Mouse (Mus musculus): ENCODE measurements around the gene Ralgapa2. TPM values are rescaled to one million over a fixed set of nuclear protein-coding genes. Genes with fewer than 3 reads are reported as not detected.

Gene Ralgapa2
- total RNA-seq, 2 experiments from 2014 or later = 32.1 to 32.7 TPM

DNA sequence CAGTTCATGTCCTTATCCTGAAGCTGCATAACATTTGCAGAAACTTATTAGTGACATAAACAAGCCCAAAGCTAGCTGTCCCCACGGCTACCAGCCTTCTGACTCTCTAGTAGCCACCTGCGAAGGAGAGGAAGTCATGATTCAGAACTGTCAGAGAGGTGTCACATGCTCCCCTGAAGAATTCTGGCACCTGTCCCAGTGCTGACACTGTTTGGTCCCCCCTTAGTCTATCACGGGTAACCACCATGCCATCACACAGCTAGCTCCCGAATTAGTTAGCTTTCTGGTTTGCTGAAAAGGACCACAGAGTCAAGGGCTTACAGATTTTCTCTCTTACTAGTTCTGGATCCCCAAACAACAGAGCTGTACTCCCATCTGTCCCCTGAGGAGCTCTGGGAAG lies 247.1 kb downstream of the Ralgapa2 start:
- DNase-seq = peak; percentile 46 to 48
- intact Hi-C loops (cut with DNase I) = no loop called here

DNA sequence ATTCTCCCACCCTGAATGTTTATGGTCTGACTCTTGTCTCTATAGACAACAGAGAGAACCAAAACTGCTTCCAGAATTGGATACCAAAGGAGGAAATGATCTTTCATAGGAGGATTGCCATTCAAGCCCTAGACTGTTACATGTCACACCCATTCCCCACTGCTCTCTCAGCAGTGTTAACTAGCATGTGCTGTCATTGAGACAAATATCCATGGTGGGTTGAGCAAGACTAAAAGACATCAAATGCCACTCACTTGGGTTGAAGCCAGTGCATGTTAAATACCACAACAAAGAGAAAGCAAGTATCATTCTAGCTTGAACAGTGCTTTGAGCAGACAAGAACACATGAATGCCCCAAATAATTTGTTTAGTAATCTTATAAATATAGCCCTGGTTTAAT lies 249.2 kb downstream of the Ralgapa2 start:
- DNase-seq = no peak
- intact Hi-C loops (cut with DNase I) = no loop called here

DNA sequence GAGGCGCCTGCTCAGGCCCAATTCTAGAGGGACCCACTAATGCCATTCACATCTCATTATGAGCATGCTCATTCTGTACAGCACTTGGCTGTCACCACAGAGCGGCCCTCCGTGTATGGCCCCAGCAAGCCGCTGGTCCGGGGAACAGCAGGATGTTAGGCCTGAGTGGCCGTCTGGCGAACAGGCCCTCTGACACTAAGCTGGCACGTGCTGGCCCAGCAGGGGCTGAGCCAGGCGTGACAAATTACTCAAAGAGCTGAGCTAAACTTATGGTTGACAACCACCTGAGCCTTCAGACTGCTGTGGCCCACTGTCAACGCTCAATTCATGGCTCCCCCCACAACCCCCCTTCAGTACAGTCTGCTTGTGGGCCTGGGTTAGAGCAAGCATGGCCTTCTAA lies 249.9 kb downstream of the Ralgapa2 start:
- no peak for DNase-seq
- intact Hi-C loops (cut with DNase I) = no loop called here

DNA sequence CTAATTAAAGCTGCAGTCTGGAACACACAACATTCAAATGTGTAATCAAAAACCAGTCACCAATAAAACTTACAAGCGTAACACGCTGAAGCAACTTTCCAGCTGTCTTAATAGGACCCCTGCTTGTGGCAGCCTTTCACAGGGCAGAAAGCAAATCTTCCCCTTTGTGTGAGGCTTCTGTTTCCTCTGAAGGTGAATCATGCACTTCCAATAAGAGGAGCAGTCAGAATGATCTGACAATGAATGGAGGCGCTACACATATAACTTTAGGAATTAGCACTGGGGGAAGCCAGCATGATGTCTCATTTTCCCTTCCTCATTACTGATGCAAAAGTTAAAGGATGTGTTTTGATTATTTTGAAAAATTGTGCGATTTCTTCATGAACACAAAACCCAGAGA lies 251.0 kb downstream of the Ralgapa2 start:
- DNase-seq = no peak
- intact Hi-C loops (cut with DNase I) = no loop called here

- DNase-seq = no peak
- intact Hi-C loops (cut with DNase I) = no loop called here
Observed at GRCm38 (mm10) chr2:146259787-146260560, 252.2 kb downstream of the Ralgapa2 start.

DNA sequence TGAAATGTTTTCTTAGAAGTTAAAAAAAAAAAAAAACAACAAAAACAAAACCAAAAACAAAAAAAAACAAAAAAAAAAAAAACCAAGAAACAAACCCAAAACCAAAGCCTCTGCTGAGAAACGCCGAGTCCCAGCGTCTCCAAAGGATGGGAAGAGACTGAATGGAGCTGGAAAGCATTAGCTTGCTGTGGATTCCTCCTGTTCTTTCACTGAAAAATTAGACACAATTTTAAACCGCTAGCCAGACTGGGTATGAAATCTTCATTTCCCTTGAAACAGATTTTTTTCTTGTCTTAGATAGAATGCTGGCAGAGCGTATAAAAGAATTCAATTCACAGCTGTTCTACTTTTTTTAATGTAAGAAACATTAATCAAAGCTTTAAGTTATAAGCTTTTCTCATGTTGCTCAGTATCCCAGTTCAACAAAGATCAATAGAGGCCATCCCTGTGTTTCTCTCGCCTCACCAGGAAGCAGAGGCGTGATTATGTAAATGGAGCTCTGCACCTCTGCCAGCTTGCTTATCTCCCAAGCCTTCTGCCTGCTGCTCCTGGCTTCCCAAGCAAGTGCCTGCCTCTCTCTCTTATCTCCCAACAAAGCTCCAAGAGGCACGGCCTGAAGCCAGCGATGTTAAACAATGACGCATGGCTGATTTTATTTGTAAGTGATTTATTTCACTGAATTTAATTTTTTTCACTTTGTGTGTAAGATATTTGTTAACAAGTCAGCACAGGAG lies 253.2 kb downstream of the Ralgapa2 start:
- intact Hi-C loops (cut with DNase I) = no loop called here
- DNase-seq = peak; percentile 49 to 52

DNA sequence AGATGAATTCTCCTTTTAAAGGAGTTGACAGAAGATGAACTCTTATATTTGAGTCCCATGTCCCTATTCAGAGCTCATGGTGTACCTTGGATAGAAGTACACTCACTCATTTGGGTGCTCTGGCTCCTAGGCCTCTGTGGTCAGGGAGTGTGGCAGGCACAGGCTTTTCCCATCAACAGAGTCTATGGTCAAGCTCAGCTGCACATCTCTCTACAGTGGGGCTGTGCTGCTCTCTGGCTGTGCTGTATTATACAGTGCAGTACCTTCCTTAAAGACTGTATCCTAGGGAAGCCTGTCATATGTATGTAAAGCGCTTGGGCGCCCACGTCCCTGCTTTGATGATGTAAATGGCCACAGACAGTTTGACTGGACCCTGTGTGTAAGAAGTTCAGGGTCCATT lies 254.5 kb downstream of the Ralgapa2 start:
- intact Hi-C loops (cut with DNase I) = loop anchor here (2.0 kb wide), 1 partner anchor 301 kb away; no protein-coding TSS in a partner anchor

GRCm38 (mm10) chr2:146257037-146257436 lies 255.1 kb downstream of the Ralgapa2 start:
- DNase-seq = peak; percentile 14 to 32
- intact Hi-C loops (cut with DNase I) = loop anchor here (2.0 kb wide), 1 partner anchor 300 kb away; no protein-coding TSS in a partner anchor

More for the DNA sequence above, 254.5 kb downstream of the Ralgapa2 start:
- DNase-seq = no peak

- intact Hi-C loops (cut with DNase I) = loop anchor here (2.0 kb wide), 1 partner anchor 300 kb away; no protein-coding TSS in a partner anchor
- peak; percentile 30 to 33 for DNase-seq
Observed at GRCm38 (mm10) chr2:146256321-146256875, 255.7 kb downstream of the Ralgapa2 start.

DNA sequence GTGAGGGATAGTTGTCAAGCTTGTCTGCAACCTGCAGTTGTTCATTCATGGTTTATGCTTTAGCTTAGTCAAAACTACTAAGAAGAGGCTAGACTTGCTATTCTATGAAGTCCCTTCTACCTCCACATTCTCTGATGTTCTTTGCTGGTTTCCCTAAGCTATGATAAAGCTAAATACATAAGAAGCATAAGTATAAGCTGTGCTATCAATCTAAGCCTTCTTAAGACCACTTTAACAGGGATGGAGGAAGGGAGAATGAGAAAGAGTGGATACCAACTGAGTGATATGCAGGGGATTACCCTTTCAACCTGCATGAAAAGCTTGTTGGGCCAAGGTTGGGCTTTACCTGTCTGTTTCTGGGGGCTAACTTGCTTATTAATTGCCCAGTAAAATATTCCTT lies 256.5 kb downstream of the Ralgapa2 start:
- intact Hi-C loops (cut with DNase I) = loop anchor here (2.0 kb wide), 1 partner anchor 299 kb away; no protein-coding TSS in a partner anchor
- DNase-seq = no peak

DNA sequence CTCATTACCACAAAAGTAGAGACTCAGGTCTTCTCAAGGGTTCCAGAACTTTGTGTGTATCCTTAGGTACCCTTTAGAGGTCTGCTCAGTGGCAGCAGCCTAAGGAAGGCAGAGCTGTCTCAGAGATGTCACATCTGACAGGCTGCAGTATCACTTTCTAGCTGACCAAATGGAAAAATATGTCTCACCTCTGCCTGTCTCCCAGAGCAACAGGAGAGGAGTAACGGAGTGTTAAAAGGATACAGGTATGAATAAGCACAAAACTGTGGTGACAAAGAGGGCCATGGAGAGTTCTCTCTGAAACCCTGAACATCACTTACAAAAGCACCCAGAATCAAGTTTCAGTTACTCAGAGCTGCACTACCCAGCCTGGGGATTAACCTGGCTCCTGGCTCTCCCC lies 257.8 kb downstream of the Ralgapa2 start:
- DNase-seq = no peak
- intact Hi-C loops (cut with DNase I) = no loop called here

GRCm38 (mm10) chr2:146250236-146250904 lies 261.8 kb downstream of the Ralgapa2 start:
- no peak for DNase-seq
- intact Hi-C loops (cut with DNase I) = no loop called here

DNA sequence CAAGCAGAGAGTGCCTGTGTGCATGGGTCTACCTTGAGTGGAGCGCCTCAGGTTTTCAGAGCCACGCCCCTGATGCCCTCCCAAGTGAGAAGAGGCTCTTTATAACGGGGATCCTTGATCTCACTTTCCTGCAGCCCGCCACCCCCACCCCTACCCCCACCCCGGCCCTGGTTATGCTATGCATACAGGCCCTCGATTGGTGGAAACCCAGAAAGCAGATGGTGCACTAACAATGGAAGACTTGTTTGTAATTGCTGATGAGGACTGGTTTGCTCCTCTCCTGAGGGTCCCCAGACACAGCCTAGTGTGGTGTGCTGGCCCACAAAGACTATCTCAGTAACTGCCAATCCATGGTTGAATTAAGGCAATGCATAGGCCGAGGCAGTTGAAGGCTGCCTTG lies 263.1 kb downstream of the Ralgapa2 start:
- intact Hi-C loops (cut with DNase I) = no loop called here
- no peak for DNase-seq

- no peak for DNase-seq
- intact Hi-C loops (cut with DNase I) = no loop called here
Observed at GRCm38 (mm10) chr2:146247576-146247975, 264.6 kb downstream of the Ralgapa2 start.

DNA sequence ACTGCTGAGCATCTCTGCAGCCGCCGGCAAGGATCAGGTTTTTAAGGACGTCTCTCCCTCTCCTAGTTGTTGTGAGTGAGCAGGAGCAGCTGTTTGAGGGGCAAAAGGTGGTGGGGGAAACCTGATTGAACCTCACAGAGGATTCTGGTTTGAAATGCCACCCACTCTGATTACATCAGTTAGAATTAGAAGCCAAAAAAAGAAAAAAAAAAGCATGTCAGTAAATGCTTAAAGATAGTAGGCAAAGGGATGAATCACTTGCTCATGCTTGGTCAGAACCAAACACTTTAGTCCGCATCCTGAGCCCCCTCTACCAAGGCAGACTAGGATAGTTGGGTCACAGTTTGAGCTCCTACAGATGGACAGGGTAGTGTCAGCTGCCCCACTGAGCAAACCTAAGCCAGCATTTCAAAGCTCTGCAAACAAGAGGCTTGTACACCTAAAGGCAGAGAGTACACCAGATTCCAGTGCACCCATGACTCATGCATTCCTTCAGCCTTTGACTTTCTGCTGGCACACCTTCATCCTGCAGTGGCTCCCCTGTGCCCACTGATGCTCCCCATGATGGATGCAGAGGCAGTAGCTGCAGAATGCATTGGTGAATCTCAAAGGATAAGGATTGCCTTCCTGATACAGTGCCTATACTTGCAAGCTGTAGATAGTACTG lies 265.6 kb downstream of the Ralgapa2 start:
- intact Hi-C loops (cut with DNase I) = no loop called here
- no peak for DNase-seq

GRCm38 (mm10) chr2:146245401-146245800 lies 266.7 kb downstream of the Ralgapa2 start:
- no peak for DNase-seq
- intact Hi-C loops (cut with DNase I) = no loop called here

- DNase-seq = no peak
- intact Hi-C loops (cut with DNase I) = no loop called here
Observed at GRCm38 (mm10) chr2:146244049-146244448, 268.1 kb downstream of the Ralgapa2 start.

GRCm38 (mm10) chr2:146239196-146239747 lies 272.9 kb downstream of the Ralgapa2 start:
- no peak for DNase-seq
- intact Hi-C loops (cut with DNase I) = no loop called here

- intact Hi-C loops (cut with DNase I) = no loop called here
- DNase-seq = no peak
Observed at GRCm38 (mm10) chr2:146231485-146231884, 280.7 kb downstream of the Ralgapa2 start.

DNA sequence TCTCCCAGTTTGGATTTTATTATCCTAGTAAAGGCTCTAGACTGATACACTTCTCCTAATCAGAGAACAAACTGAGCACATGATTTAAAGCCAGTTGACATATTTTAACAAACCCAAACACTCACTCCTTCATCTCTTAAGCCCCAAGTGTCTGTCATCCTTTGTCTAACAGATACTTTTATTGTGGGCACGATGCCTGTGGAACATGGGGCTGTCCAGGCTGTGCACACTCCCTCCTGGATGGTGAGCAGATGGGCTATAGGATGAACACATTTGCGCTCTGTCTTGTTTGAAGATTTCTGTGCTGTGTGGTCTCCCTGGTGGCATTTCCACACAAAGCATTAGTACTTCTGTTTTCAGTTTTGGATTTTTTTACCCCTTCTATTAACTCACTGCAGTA lies 283.7 kb downstream of the Ralgapa2 start:
- DNase-seq = no peak
- intact Hi-C loops (cut with DNase I) = loop anchor here (10.0 kb wide), 1 partner anchor 856 kb away; the partner anchor contains the start of gene Nkx2-4
